Mouse (Mus musculus) gastrocnemius, postnatal 4 days (tissue): ENCODE measurements around the gene D630003M21Rik. TPM values are rescaled to one million over a fixed set of nuclear protein-coding genes. Genes with fewer than 3 reads are reported as not detected.

ENCODE experiments used
- DNase-seq, 2 experiments: peaks; one replicate each; pipeline ENCODE4 v3.0.0; 2021 to 2022; ENCODE audit warnings: low spot score in 2 of 2, mixed read lengths in 2 of 2
- total RNA-seq, 2 experiments: library from RNA; stranded (reverse); gene quantifications; 2 replicates each; pipeline ENCODE4 v1.2.3; 2021

Gene D630003M21Rik
- total RNA-seq, 2 experiments from 2014 or later: 4.2 to 5.4 TPM

GRCm38 (mm10) chr2:158168741-158169211 lies 60.2 kb downstream of the D630003M21Rik start:
- DNase-seq: no peak

- no peak for DNase-seq
These were observed 61.4 kb downstream of the D630003M21Rik start for GRCm38 (mm10) chr2:158167496-158168205.

- no peak for DNase-seq
These were observed 62.4 kb downstream of the D630003M21Rik start for GRCm38 (mm10) chr2:158166628-158167027.

GRCm38 (mm10) chr2:158165776-158166175 lies 63.2 kb downstream of the D630003M21Rik start:
- no peak for DNase-seq

- DNase-seq: no peak
These were observed 66.0 kb downstream of the D630003M21Rik start for GRCm38 (mm10) chr2:158163034-158163433.

GRCm38 (mm10) chr2:158161761-158162160 lies 67.3 kb downstream of the D630003M21Rik start:
- no peak for DNase-seq

GRCm38 (mm10) chr2:158159376-158160235 lies 69.4 kb downstream of the D630003M21Rik start:
- DNase-seq: no peak

GRCm38 (mm10) chr2:158157654-158158053 lies 71.4 kb downstream of the D630003M21Rik start:
- no peak for DNase-seq

- no peak for DNase-seq
These were observed 72.5 kb downstream of the D630003M21Rik start for GRCm38 (mm10) chr2:158156487-158156886.

- DNase-seq: no peak
These were observed 73.4 kb downstream of the D630003M21Rik start for GRCm38 (mm10) chr2:158155615-158156014.

GRCm38 (mm10) chr2:158155101-158155500 lies 73.9 kb downstream of the D630003M21Rik start:
- no peak for DNase-seq

- no peak for DNase-seq
These were observed 74.4 kb downstream of the D630003M21Rik start for GRCm38 (mm10) chr2:158154641-158155040.

- no peak for DNase-seq
These were observed 75.2 kb downstream of the D630003M21Rik start for GRCm38 (mm10) chr2:158153728-158154343.

- DNase-seq: no peak
These were observed 76.2 kb downstream of the D630003M21Rik start for GRCm38 (mm10) chr2:158152685-158153309.

- no peak for DNase-seq
These were observed 77.9 kb downstream of the D630003M21Rik start for GRCm38 (mm10) chr2:158151077-158151476.

GRCm38 (mm10) chr2:158146971-158147370 lies 82.1 kb downstream of the D630003M21Rik start:
- no peak for DNase-seq

- DNase-seq: peak; percentile 85 to 90
These were observed 82.8 kb downstream of the D630003M21Rik start, which contains the start of gene Tgm2 for GRCm38 (mm10) chr2:158146223-158146622. Tgm2 (minus strand) TSS chr2:158146436.

- no peak for DNase-seq
These were observed 83.4 kb downstream of the D630003M21Rik start for GRCm38 (mm10) chr2:158145528-158146065.

GRCm38 (mm10) chr2:158144750-158145527 lies 84.1 kb downstream of the D630003M21Rik start:
- no peak for DNase-seq

- DNase-seq: no peak
These were observed 84.8 kb downstream of the D630003M21Rik start for GRCm38 (mm10) chr2:158144263-158144662.
